Mouse (Mus musculus): ENCODE measurements around the gene Lgals4. TPM values are rescaled to one million over a fixed set of nuclear protein-coding genes. Genes with fewer than 3 reads are reported as not detected.

Gene Lgals4
- total and polyA plus RNA-seq, 3 experiments: 2.1 to 5.1 TPM; not detected in 1

- TF ChIP-seq POLR2AphosphoS2 (IDR thresholded peaks at IDR 0.05; ENCODE audit: low read length) (no peak; the same call in 1 of the 2 replicates), E2F4 (IDR thresholded peaks at IDR 0.05; ENCODE audit: borderline replicate concordance, low read depth, low read length) (no peak), KAT2A (conservative IDR thresholded peaks at IDR 0.05; ENCODE audit: low read depth, low read length) (no peak), SMC3 (IDR thresholded peaks at IDR 0.05; ENCODE audit: low read depth, low read length) (no peak), ZC3H11A (IDR thresholded peaks at IDR 0.05; ENCODE audit: low read depth, low read length) (no peak), MAX (IDR thresholded peaks at IDR 0.05; ENCODE audit: low read length) (no peak), ZNF384 (IDR thresholded peaks at IDR 0.05; ENCODE audit: low read depth, low read length) (no peak), TAL1 (IDR thresholded peaks at IDR 0.05; ENCODE audit: low read length) (no peak), SIN3A (IDR thresholded peaks at IDR 0.05; ENCODE audit: low read length) (no peak), ETS1 (IDR thresholded peaks at IDR 0.05; ENCODE audit: low read depth, low read length) (peak; percentile 58; the same call in 1 of the 2 replicates), POLR2A (IDR thresholded peaks at IDR 0.05; ENCODE audit: control insufficient read depth in 1 of 2, insufficient read depth in 1 of 2, low read depth in 1 of 2, low read length in 2 of 2, poor library complexity in 1 of 2) (peak in 1 of 2 experiments; percentile 33; a peak in 1 of 4 replicates), JUND (IDR thresholded peaks at IDR 0.05; ENCODE audit: low read depth, low read length) (no peak), RAD21 (IDR thresholded peaks at IDR 0.05; ENCODE audit: low read depth, low read length) (no peak), MXI1 (IDR thresholded peaks at IDR 0.05; ENCODE audit: low read depth, low read length) (no peak)
Measured at GRCm38 (mm10) chr7:28817524-28817923, 16.1 kb upstream of the Lgals4 start (continued).

- TF ChIP-seq RAD21 (IDR thresholded peaks at IDR 0.05; ENCODE audit: low read depth, low read length): no peak
- no peak for TF ChIP-seq RCOR1 (IDR thresholded peaks at IDR 0.05; ENCODE audit: low read depth, low read length)
- 0 out of 2 replicates have a peak, but pooled peaks have one; percentile 5 for TF ChIP-seq MAZ (IDR thresholded peaks at IDR 0.05; ENCODE audit: low read depth, low read length)
- peak; percentile 74 for TF ChIP-seq POLR2AphosphoS2 (IDR thresholded peaks at IDR 0.05; ENCODE audit: low read length)
- no peak for TF ChIP-seq EP300 (IDR thresholded peaks at IDR 0.05; ENCODE audit: low read depth in 1 of 2, low read length in 2 of 2)
- no peak for TF ChIP-seq NELFE (IDR thresholded peaks at IDR 0.05; ENCODE audit: low read depth, low read length)
- no peak for TF ChIP-seq MYB (IDR thresholded peaks at IDR 0.05; ENCODE audit: low read depth, low read length)
- TF ChIP-seq POLR2A (IDR thresholded peaks at IDR 0.05; ENCODE audit: control insufficient read depth in 1 of 2, insufficient read depth in 1 of 2, low read depth in 1 of 2, low read length in 2 of 2, poor library complexity in 1 of 2): peak in 1 of 2 experiments; percentile 10; a peak in 1 of 4 replicates
- TF ChIP-seq JUND (IDR thresholded peaks at IDR 0.05; ENCODE audit: low read depth, low read length): no peak
- TF ChIP-seq ZMIZ1 (IDR thresholded peaks at IDR 0.05; ENCODE audit: low read depth, low read length): 0 out of 2 replicates have a peak, but pooled peaks have one; percentile 20
- TF ChIP-seq USF1 (IDR thresholded peaks at IDR 0.05; ENCODE audit: low read depth, low read length): no peak
- no peak for TF ChIP-seq ETS1 (IDR thresholded peaks at IDR 0.05; ENCODE audit: low read depth, low read length)
- no peak for TF ChIP-seq KAT2A (conservative IDR thresholded peaks at IDR 0.05; ENCODE audit: low read depth, low read length)
- no peak for TF ChIP-seq SMC3 (IDR thresholded peaks at IDR 0.05; ENCODE audit: low read depth, low read length)
- no peak for TF ChIP-seq MYC (IDR thresholded peaks at IDR 0.05; ENCODE audit: low read depth, low read length)
- TF ChIP-seq ZC3H11A (IDR thresholded peaks at IDR 0.05; ENCODE audit: low read depth, low read length): no peak
- no peak for TF ChIP-seq GABPA (IDR thresholded peaks at IDR 0.05; ENCODE audit: low read depth, low read length)
- no peak for TF ChIP-seq USF2 (IDR thresholded peaks at IDR 0.05; ENCODE audit: borderline replicate concordance in 1 of 2, insufficient read depth in 1 of 2, low read depth in 1 of 2, low read length in 2 of 2)
- DNase-seq (ENCODE audit: low read depth, low spot score): no peak
- Histone ChIP-seq H3K27ac (ENCODE audit: control insufficient read depth, low read depth, low read length) (peak overlapping the region; percentile 22; the same call in 1 of the 2 replicates), H3K27me3 (ENCODE audit: control insufficient read depth in 1 of 2, insufficient read depth in 2 of 2, low read length in 2 of 2) (no peaks in the 10 kb centered on the region), H3K9ac (ENCODE audit: control insufficient read depth, low read depth, low read length, poor library complexity, severe bottlenecking) (no peak overlapping the region), H3K36me3 (ENCODE audit: control insufficient read depth in 1 of 2, insufficient read depth in 2 of 2, low read length in 2 of 2) (peaks cover 53 to 97% of the 10 kb centered on the region in 2 experiments), H3K79me2 (ENCODE audit: control insufficient read depth, insufficient read depth, low read length, poor library complexity) (peaks cover 42% of the 10 kb centered on the region), H3K4me3 (ENCODE audit: control insufficient read depth in 1 of 2, insufficient read depth in 1 of 2, low read depth in 2 of 2, low read length in 2 of 2) (no peak overlapping the region), H3K4me1 (ENCODE audit: control insufficient read depth in 1 of 2, insufficient read depth in 2 of 2, low read length in 2 of 2) (peaks cover 21 to 90% of the 10 kb centered on the region in 2 experiments), H3K9me3 (replicated peaks; ENCODE audit: insufficient read depth, low read length) (no peaks in the 10 kb centered on the region)
Measured at GRCm38 (mm10) chr7:28817957-28818356, 15.7 kb upstream of the Lgals4 start.
